Mouse (Mus musculus): Measurements from ENCODE around the gene Lsg1. TPM values are rescaled to one million over a fixed set of nuclear protein-coding genes. Genes with fewer than 3 reads are reported as not detected.

The Lsg1 gene
- polyA plus RNA-seq, 1 experiment from 2014 or later, result 52.2 TPM

DNA sequence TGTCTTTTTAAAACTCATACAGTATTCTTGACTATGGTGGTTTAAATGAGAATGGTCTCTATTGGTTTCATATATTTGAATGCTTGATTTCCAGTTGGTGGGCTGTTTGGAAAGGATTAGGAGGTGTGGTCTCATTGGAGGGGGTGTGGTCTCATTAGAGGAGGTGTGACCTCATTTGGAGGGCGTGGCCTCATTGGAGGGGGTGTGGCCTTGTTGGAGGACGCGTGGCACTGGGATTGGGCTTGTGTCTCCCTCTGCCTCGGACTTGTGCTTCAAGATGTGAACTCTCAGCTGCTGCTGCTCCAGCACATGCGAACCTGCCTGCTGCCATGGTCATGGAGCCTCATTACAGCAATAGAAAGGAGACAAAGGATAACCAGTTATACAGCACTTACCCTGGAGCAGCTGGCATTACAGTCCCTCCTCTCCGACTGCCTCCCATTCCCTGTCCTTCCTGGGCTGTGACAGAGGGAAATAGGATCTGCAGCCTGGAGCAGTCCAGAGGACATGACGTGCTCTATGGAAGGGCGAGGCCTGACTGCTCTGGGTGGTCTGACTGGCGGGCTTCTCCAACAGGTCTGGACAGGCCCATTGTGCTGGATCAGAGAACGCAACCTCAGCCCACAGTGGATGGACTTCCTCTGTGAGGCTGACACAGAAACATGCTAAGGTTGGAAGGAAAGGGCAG is 65.0 kb downstream of the Lsg1 start:
- Histone ChIP-seq H3K9me3 (ENCODE audit: control insufficient read depth, low read length) (no peaks in the 10 kb centered on the region), H3K4me1 (ENCODE audit: control insufficient read depth, insufficient read depth, low read length) (no peaks in the 10 kb centered on the region; the same call in 1 of the 2 replicates), H3K27ac (replicated peaks; ENCODE audit: low read depth, low read length) (no peak overlapping the region), H3K36me3 (ENCODE audit: control insufficient read depth, insufficient read depth, low read length) (peaks cover 16% of the 10 kb centered on the region; the same call in 1 of the 2 replicates), H3K4me2 (ENCODE audit: low read depth, low read length) (no peak overlapping the region), H3K9ac (ENCODE audit: low read depth, low read length) (no peak overlapping the region), H3K27me3 (replicated peaks; ENCODE audit: control insufficient read depth, insufficient read depth, low read length) (no peaks in the 10 kb centered on the region), H3K4me3 (ENCODE audit: low read depth, low read length) (no peak overlapping the region)
- DNase-seq (ENCODE audit: low spot score), result no peak
- peak; percentile 64; the same call in 1 of the 2 replicates for ATAC-seq (ENCODE audit: low read depth)
- 54% methylated on average over 10 of the region's 10 CpGs for WGBS

DNA sequence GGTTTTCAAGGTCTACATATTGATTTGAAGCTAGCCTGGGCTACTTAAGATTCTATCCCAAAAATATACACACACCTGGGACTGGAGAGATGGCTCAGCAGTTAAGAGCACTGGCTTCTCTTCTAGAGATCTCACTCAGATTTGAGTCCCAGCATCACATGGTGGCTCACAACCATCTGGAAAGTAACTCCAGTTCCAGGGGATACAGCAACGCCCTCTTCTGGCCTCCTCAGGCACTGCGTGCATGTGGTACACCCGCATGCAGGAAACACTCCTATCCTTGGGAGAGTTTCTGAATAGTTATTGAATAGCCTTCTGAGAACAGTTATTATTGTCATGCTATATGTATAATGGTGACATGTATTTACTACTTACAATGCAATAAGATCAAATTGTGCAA is 66.2 kb downstream of the Lsg1 start:
- ATAC-seq (ENCODE audit: low read depth) (no peak), DNase-seq (ENCODE audit: low spot score) (no peak)
- Histone ChIP-seq H3K4me1 (ENCODE audit: control insufficient read depth, insufficient read depth, low read length) (no peaks in the 10 kb centered on the region; the same call in 1 of the 2 replicates), H3K4me3 (ENCODE audit: low read depth, low read length) (no peak overlapping the region), H3K4me2 (ENCODE audit: low read depth, low read length) (no peak overlapping the region), H3K9me3 (ENCODE audit: control insufficient read depth, low read length) (no peaks in the 10 kb centered on the region), H3K36me3 (ENCODE audit: control insufficient read depth, insufficient read depth, low read length) (peaks cover 16% of the 10 kb centered on the region; the same call in 1 of the 2 replicates), H3K27ac (replicated peaks; ENCODE audit: low read depth, low read length) (no peak overlapping the region), H3K9ac (ENCODE audit: low read depth, low read length) (no peak overlapping the region), H3K27me3 (replicated peaks; ENCODE audit: control insufficient read depth, insufficient read depth, low read length) (no peaks in the 10 kb centered on the region)
- WGBS, result 67% methylated on average over 3 of the region's 3 CpGs

DNA sequence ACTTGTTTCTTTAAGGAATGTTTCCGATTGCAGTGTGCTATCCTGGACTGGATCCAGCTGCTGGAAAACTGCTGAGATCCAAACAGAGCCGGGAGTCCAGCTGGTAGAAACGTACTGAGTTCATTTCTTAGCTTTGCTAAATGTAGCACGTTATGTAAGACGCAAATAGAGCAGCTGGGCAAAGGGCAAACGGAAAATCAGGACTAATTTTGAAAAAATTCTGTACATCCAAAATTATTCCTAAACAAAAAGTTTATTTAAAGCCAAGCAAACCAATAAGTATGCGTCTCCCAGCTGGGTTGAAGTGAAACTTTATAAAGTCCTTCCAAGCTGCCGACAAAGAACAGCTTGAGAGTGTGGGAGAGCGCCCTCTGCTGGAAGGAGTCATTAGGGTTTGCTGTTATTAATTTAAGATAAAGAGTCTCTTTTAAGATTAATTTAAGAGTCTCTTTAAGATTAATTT is 67.0 kb downstream of the Lsg1 start:
- ATAC-seq (ENCODE audit: low read depth) (no peak; the same call in 1 of the 2 replicates), DNase-seq (ENCODE audit: low spot score) (peak; percentile 90)
- H3K4me3 ChIP-seq (ENCODE audit: low read depth, low read length), result peak overlapping the region; percentile 27
- H3K9ac ChIP-seq (ENCODE audit: low read depth, low read length), result no peak overlapping the region
- peaks cover 20% of the 10 kb centered on the region; the same call in 1 of the 2 replicates for H3K36me3 ChIP-seq (ENCODE audit: control insufficient read depth, insufficient read depth, low read length)
- peak overlapping the region; percentile 39; the same call in 1 of the 2 replicates for H3K27ac ChIP-seq (replicated peaks; ENCODE audit: low read depth, low read length)
- WGBS, result 16% methylated on average over 9 of the region's 9 CpGs
- no peaks in the 10 kb centered on the region for H3K27me3 ChIP-seq (replicated peaks; ENCODE audit: control insufficient read depth, insufficient read depth, low read length)
- peak overlapping the region; percentile 49 for H3K4me2 ChIP-seq (ENCODE audit: low read depth, low read length)
- no peaks in the 10 kb centered on the region; the same call in 1 of the 2 replicates for H3K4me1 ChIP-seq (ENCODE audit: control insufficient read depth, insufficient read depth, low read length)
- 0 out of 2 replicates have a peak, but pooled peaks cover 2% of the 10 kb centered on the region for H3K9me3 ChIP-seq (ENCODE audit: control insufficient read depth, low read length)

DNA sequence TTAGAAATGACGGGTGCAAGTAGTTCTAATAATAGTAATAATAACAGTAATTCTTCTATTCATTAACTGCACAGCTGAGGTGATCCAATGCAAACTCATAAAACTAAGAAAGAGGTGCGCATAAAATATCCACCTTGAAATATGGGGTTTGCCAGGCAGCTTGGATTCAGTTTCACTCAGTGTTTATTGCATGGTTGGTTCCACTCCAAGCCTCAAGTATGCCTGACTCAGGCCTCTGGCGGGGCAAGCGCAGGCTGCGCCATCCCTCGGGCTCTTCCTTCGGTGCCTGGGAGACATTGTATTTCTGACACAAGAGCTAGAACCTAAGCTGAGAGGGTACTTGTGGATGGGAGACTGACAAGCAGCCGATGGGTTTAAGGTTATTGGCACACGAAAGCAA is 68.8 kb downstream of the Lsg1 start:
- DNase-seq (ENCODE audit: low spot score) (peak; percentile 61), ATAC-seq (ENCODE audit: low read depth) (no peak)
- Histone ChIP-seq H3K27ac (replicated peaks; ENCODE audit: low read depth, low read length) (no peak overlapping the region), H3K4me1 (ENCODE audit: control insufficient read depth, insufficient read depth, low read length) (no peaks in the 10 kb centered on the region; the same call in 1 of the 2 replicates), H3K4me2 (ENCODE audit: low read depth, low read length) (no peak overlapping the region), H3K9me3 (ENCODE audit: control insufficient read depth, low read length) (0 out of 2 replicates have a peak, but pooled peaks cover 4% of the 10 kb centered on the region), H3K27me3 (replicated peaks; ENCODE audit: control insufficient read depth, insufficient read depth, low read length) (no peaks in the 10 kb centered on the region), H3K9ac (ENCODE audit: low read depth, low read length) (no peak overlapping the region), H3K36me3 (ENCODE audit: control insufficient read depth, insufficient read depth, low read length) (peaks cover 21% of the 10 kb centered on the region; the same call in 1 of the 2 replicates), H3K4me3 (ENCODE audit: low read depth, low read length) (no peak overlapping the region)
- WGBS, result 62% methylated on average over 9 of the region's 9 CpGs

DNA sequence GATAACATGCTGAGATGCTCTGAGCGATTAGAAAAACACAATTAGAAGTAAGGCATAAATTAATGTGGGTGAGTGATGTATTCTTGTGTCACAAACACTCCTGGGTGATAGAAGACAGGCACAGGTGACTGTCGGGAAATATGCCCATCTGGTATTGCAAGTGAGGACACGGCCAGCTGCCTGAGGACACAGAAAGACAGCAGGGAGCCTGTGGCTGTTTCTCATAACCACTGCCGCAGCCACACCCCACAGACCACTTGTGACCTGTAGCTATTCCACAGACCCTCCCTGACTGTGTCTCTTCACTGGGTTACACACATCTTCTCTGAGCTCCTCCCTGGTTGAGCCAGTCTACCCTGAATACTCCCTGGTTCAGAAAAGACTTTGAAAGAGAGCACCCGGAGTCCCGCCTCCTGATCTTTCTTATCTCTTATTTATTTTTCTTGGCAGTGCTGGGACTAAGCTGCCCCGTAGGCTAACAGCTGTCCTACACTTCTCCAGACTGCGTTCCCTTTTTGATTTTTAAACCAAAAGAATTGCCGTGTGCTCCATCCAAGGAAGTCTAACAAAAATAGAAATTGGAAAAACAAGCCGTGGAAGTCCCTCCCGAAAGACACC is 69.6 kb downstream of the Lsg1 start:
- DNase-seq (ENCODE audit: low spot score) (peak; percentile 45), ATAC-seq (ENCODE audit: low read depth) (no peak)
- no peak overlapping the region for H3K4me3 ChIP-seq (ENCODE audit: low read depth, low read length)
- no peak overlapping the region for H3K9ac ChIP-seq (ENCODE audit: low read depth, low read length)
- H3K4me2 ChIP-seq (ENCODE audit: low read depth, low read length), result no peak overlapping the region
- peaks cover 6% of the 10 kb centered on the region; the same call in 1 of the 2 replicates for H3K4me1 ChIP-seq (ENCODE audit: control insufficient read depth, insufficient read depth, low read length)
- H3K27ac ChIP-seq (replicated peaks; ENCODE audit: low read depth, low read length), result no peak overlapping the region
- H3K27me3 ChIP-seq (replicated peaks; ENCODE audit: control insufficient read depth, insufficient read depth, low read length), result no peaks in the 10 kb centered on the region
- WGBS, result 45% methylated on average over 11 of the region's 11 CpGs
- H3K36me3 ChIP-seq (ENCODE audit: control insufficient read depth, insufficient read depth, low read length), result peaks cover 18% of the 10 kb centered on the region; the same call in 1 of the 2 replicates
- H3K9me3 ChIP-seq (ENCODE audit: control insufficient read depth, low read length), result 0 out of 2 replicates have a peak, but pooled peaks cover 4% of the 10 kb centered on the region

DNA sequence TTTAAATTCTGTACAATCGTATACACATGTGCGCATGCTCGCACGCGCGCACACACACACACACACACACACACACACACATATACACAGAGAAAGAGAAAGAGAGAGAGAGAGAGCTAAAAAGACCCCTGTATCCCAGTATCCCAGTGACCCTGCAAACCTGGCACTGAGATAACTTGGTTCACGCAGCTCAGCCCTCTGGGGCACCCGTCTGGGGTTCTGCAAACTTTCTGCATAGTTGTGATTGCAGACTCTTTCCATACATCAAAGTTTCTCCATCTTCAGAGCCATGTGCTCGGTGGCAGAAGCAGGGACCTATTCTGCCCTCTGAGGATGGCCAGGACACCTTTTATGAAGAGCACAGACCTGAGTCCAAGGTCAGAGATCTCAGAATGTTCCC is 70.4 kb downstream of the Lsg1 start:
- no peak overlapping the region for H3K4me3 ChIP-seq (ENCODE audit: low read depth, low read length)
- 0 out of 2 replicates have a peak, but pooled peaks cover 4% of the 10 kb centered on the region for H3K9me3 ChIP-seq (ENCODE audit: control insufficient read depth, low read length)
- H3K4me2 ChIP-seq (ENCODE audit: low read depth, low read length), result no peak overlapping the region
- no peak for ATAC-seq (ENCODE audit: low read depth)
- H3K4me1 ChIP-seq (ENCODE audit: control insufficient read depth, insufficient read depth, low read length), result peaks cover 6% of the 10 kb centered on the region; the same call in 1 of the 2 replicates
- no peak overlapping the region for H3K27ac ChIP-seq (replicated peaks; ENCODE audit: low read depth, low read length)
- H3K27me3 ChIP-seq (replicated peaks; ENCODE audit: control insufficient read depth, insufficient read depth, low read length), result no peaks in the 10 kb centered on the region
- whole genome bisulfite sequencing, result 93% methylated on average over 9 of the region's 9 CpGs
- no peak for DNase-seq (ENCODE audit: low spot score)
- H3K9ac ChIP-seq (ENCODE audit: low read depth, low read length), result no peak overlapping the region
- H3K36me3 ChIP-seq (ENCODE audit: control insufficient read depth, insufficient read depth, low read length), result peaks cover 14% of the 10 kb centered on the region; the same call in 1 of the 2 replicates

DNA sequence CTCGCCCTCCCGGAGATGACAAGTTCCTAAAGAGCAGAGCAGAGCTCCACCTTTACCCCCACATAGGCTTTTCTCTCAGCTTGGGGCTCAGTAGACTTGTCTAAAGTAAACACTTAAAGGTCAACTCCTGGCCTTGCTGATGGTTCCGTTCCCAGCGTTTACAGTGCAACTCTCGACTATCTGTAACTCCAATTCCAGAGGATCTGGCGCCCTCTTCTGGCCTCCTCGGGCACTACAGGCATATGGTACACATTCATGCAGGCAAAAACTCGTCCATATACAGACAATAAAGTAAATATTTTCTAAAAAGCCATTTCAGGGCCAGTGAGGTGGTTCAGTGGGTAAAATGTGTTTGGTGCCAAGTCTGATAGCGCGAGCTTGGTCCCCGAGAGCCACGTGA is 72.0 kb downstream of the Lsg1 start:
- H3K9me3 ChIP-seq (ENCODE audit: control insufficient read depth, low read length), result 0 out of 2 replicates have a peak, but pooled peaks cover 4% of the 10 kb centered on the region
- H3K4me1 ChIP-seq (ENCODE audit: control insufficient read depth, insufficient read depth, low read length), result peaks cover 14% of the 10 kb centered on the region
- no peak overlapping the region for H3K4me3 ChIP-seq (ENCODE audit: low read depth, low read length)
- ATAC-seq (ENCODE audit: low read depth) (no peak), DNase-seq (ENCODE audit: low spot score) (no peak)
- H3K36me3 ChIP-seq (ENCODE audit: control insufficient read depth, insufficient read depth, low read length), result peaks cover 14% of the 10 kb centered on the region; the same call in 1 of the 2 replicates
- WGBS, result 75% methylated on average over 12 of the region's 12 CpGs
- H3K27ac ChIP-seq (replicated peaks; ENCODE audit: low read depth, low read length), result no peak overlapping the region
- no peak overlapping the region for H3K4me2 ChIP-seq (ENCODE audit: low read depth, low read length)
- H3K9ac ChIP-seq (ENCODE audit: low read depth, low read length), result no peak overlapping the region
- H3K27me3 ChIP-seq (replicated peaks; ENCODE audit: control insufficient read depth, insufficient read depth, low read length), result no peaks in the 10 kb centered on the region

DNA sequence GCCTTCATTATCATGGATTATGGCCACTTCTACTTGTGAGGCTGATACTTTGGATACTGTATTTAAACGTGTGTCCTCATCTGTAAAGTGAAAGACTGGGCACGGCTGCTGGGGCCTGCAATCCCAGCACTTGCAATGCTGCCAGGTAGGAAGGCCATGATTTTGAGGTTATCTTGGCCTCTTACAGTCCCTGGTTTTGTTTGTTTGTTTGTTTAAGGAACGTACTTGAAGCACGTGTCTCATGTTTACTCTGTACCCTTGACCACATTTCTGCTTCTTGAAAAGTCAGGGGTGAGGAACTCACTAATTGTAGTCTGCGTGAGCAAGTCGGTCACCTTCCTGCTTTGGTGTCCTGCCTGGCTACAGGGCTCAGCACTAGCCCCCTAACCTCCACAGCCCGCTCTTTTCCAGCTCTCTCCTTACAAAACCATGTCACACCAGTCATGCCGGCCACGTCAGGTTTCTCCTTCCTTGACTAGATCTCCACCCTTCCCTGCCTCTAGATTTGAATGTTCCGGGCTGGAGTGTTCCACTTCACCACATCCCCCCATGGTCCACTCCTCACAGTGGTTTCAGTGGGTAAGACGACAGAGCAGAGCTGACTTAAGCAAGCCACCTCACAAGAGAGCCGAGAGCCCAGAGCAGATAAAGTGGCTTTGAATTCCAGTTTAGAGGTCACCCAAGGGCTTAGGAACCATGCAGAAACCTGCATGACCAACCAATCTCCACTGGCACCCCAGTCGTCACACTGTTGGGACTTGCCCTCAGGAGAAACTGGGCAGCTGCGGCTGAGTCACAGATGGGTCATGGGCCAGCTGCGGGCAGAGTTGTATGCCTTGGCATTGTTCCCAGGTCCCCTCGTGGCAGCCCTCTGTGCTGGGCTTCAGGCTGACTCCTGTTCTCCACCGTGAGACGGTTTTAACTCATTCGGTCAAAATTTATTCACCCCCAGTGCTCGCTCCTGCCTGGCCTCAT is 74.1 kb downstream of the Lsg1 start:
- Histone ChIP-seq H3K4me3 (ENCODE audit: low read depth, low read length) (no peak overlapping the region), H3K4me2 (ENCODE audit: low read depth, low read length) (no peak overlapping the region), H3K4me1 (ENCODE audit: control insufficient read depth, insufficient read depth, low read length) (peaks cover 17% of the 10 kb centered on the region), H3K9ac (ENCODE audit: low read depth, low read length) (no peak overlapping the region), H3K27me3 (replicated peaks; ENCODE audit: control insufficient read depth, insufficient read depth, low read length) (no peaks in the 10 kb centered on the region), H3K36me3 (ENCODE audit: control insufficient read depth, insufficient read depth, low read length) (peaks cover 14% of the 10 kb centered on the region; the same call in 1 of the 2 replicates), H3K27ac (replicated peaks; ENCODE audit: low read depth, low read length) (no peak overlapping the region), H3K9me3 (ENCODE audit: control insufficient read depth, low read length) (0 out of 2 replicates have a peak, but pooled peaks cover 4% of the 10 kb centered on the region)
- DNase-seq (ENCODE audit: low spot score), result peak; percentile 62
- WGBS, result 60% methylated on average over 20 of the region's 20 CpGs
- peak; percentile 26; the same call in 1 of the 2 replicates for ATAC-seq (ENCODE audit: low read depth)

Data from embryonic facial prominence, embryonic 14.5 days (tissue).